Mouse (Mus musculus): ENCODE measurements around the gene Samd10. TPM values are rescaled to one million over a fixed set of nuclear protein-coding genes. Genes with fewer than 3 reads are reported as not detected.

Gene Samd10
- polyA plus RNA-seq, 1 experiment from 2014 or later, result 22.7 TPM

GRCm38 (mm10) chr2:181578790-181579618 is 20.0 kb downstream of the Samd10 start:
- Histone ChIP-seq H3K9ac (replicated peaks; ENCODE audit: low read length) (no peak overlapping the region; the same call in 1 of the 2 replicates), H3K4me3 (ENCODE audit: low read depth, low read length) (no peak overlapping the region), H3K4me2 (ENCODE audit: low read depth, low read length) (no peak overlapping the region), H3K9me3 (replicated peaks; ENCODE audit: control insufficient read depth, low read length) (no peaks in the 10 kb centered on the region), H3K27me3 (ENCODE audit: control insufficient read depth, insufficient read depth, low read length) (no peaks in the 10 kb centered on the region), H3K4me1 (ENCODE audit: control insufficient read depth, insufficient read depth, low read length) (no peaks in the 10 kb centered on the region), H3K27ac (replicated peaks; ENCODE audit: low read depth, low read length) (no peak overlapping the region), H3K36me3 (replicated peaks; ENCODE audit: control insufficient read depth, insufficient read depth, low read depth, low read length) (peaks cover 3% of the 10 kb centered on the region; the same call in 1 of the 2 replicates)
- DNase-seq (ENCODE audit: low spot score) (no peak), ATAC-seq (replicated peaks; ENCODE audit: insufficient number of reproducible peaks, low FRiP score, low TSS enrichment, low read depth) (no peak)
- 50% methylated on average over 5 of the region's 5 CpGs for WGBS

GRCm38 (mm10) chr2:181577981-181578581 is 20.9 kb downstream of the Samd10 start:
- no peak for ATAC-seq (replicated peaks; ENCODE audit: insufficient number of reproducible peaks, low FRiP score, low TSS enrichment, low read depth)
- DNase-seq (ENCODE audit: low spot score), result no peak
- Histone ChIP-seq H3K27me3 (ENCODE audit: control insufficient read depth, insufficient read depth, low read length) (no peaks in the 10 kb centered on the region), H3K4me1 (ENCODE audit: control insufficient read depth, insufficient read depth, low read length) (no peaks in the 10 kb centered on the region), H3K27ac (replicated peaks; ENCODE audit: low read depth, low read length) (no peak overlapping the region), H3K9me3 (replicated peaks; ENCODE audit: control insufficient read depth, low read length) (no peaks in the 10 kb centered on the region), H3K4me2 (ENCODE audit: low read depth, low read length) (no peak overlapping the region), H3K36me3 (replicated peaks; ENCODE audit: control insufficient read depth, insufficient read depth, low read depth, low read length) (peaks cover 2% of the 10 kb centered on the region), H3K4me3 (ENCODE audit: low read depth, low read length) (no peak overlapping the region), H3K9ac (replicated peaks; ENCODE audit: low read length) (no peak overlapping the region)
- WGBS, result 86% methylated on average over 7 of the region's 7 CpGs

GRCm38 (mm10) chr2:181577126-181577525 is 21.9 kb downstream of the Samd10 start:
- Histone ChIP-seq H3K4me3 (ENCODE audit: low read depth, low read length) (no peak overlapping the region), H3K27ac (replicated peaks; ENCODE audit: low read depth, low read length) (no peak overlapping the region), H3K4me1 (ENCODE audit: control insufficient read depth, insufficient read depth, low read length) (no peaks in the 10 kb centered on the region), H3K36me3 (replicated peaks; ENCODE audit: control insufficient read depth, insufficient read depth, low read depth, low read length) (no peaks in the 10 kb centered on the region; the same call in 1 of the 2 replicates), H3K4me2 (ENCODE audit: low read depth, low read length) (no peak overlapping the region), H3K27me3 (ENCODE audit: control insufficient read depth, insufficient read depth, low read length) (no peaks in the 10 kb centered on the region), H3K9me3 (replicated peaks; ENCODE audit: control insufficient read depth, low read length) (no peaks in the 10 kb centered on the region), H3K9ac (replicated peaks; ENCODE audit: low read length) (no peak overlapping the region)
- DNase-seq (ENCODE audit: low spot score), result no peak
- ATAC-seq (replicated peaks; ENCODE audit: insufficient number of reproducible peaks, low FRiP score, low TSS enrichment, low read depth), result no peak
- 70% methylated on average over 2 of the region's 2 CpGs for WGBS

DNA sequence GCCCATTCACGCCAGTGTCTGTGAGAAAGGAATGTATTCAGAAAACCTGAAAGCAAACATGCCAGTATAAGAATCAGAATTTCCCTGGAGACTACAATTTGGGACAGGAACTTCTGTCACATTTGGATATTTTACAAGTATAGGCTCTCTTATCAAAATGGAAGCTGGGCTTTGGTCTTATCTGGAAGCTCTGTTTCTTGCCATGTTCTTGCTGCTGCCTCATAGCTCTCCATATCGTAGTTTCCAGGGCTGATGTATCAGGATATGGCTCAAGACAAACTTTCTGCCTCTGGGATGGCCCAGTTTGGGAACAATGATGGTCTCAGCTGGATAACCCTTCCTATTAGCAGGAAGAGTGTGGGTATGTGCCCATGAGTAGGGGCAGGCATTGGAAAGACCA is 22.4 kb downstream of the Samd10 start:
- Histone ChIP-seq H3K4me1 (ENCODE audit: control insufficient read depth, insufficient read depth, low read length) (no peaks in the 10 kb centered on the region), H3K9me3 (replicated peaks; ENCODE audit: control insufficient read depth, low read length) (no peaks in the 10 kb centered on the region), H3K27me3 (ENCODE audit: control insufficient read depth, insufficient read depth, low read length) (no peaks in the 10 kb centered on the region), H3K4me3 (ENCODE audit: low read depth, low read length) (no peak overlapping the region), H3K9ac (replicated peaks; ENCODE audit: low read length) (no peak overlapping the region), H3K27ac (replicated peaks; ENCODE audit: low read depth, low read length) (no peak overlapping the region), H3K36me3 (replicated peaks; ENCODE audit: control insufficient read depth, insufficient read depth, low read depth, low read length) (no peaks in the 10 kb centered on the region; the same call in 1 of the 2 replicates), H3K4me2 (ENCODE audit: low read depth, low read length) (no peak overlapping the region)
- no peak for DNase-seq (ENCODE audit: low spot score)
- no peak for ATAC-seq (replicated peaks; ENCODE audit: insufficient number of reproducible peaks, low FRiP score, low TSS enrichment, low read depth)
- 92% methylated on average over 2 of the region's 2 CpGs for WGBS

DNA sequence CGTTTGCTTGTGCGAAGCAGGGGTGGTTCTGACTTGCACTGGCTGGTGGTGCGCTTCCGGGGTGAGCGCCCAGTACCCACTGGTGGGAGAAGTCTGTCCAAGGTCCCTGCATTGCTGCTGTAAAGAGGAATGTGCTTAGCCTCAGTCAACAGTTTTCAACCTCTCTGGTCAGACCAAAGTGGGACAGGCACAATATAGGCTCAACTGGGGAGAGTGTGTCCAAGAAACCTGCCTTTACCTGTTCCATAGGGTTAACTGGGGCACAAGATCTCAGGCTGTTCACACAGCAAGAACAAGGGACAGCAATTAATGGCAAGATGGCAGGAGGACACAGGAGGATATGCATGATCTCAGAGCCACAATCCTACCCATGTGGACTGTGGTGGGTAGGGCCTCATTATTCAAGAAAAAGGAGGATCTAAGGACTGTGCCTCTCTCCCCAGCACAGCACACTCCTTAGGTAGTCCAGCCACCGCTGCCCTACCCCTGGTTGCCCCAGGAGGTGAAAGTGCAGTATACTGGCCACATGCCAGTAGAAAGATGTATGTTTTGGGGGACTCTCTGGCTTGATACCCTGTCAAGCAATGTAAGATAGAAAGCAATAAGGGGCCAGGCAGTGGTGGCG is 24.0 kb downstream of the Samd10 start:
- H3K4me2 ChIP-seq (ENCODE audit: low read depth, low read length), result no peak overlapping the region
- 93% methylated on average over 7 of the region's 7 CpGs for WGBS

DNA sequence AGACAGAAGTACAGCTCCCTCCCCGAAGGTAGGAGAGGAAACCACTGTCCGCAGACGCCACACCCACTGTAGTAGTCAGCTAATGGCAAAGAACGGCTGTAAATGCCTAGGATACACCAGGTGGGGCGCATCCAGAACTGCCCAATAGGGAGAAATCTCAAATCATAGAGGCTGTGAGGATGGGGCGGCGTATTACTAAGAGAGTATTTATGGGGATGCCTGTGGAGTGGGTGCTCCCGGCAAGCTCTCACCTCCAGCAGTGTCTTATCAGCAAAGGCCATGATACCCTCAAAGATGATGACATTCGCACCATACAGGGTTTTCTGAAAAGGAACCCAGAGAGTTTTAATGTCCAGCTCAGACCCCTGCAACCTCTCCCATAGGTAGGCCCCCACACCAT is 25.1 kb downstream of the Samd10 start:
- Histone ChIP-seq H3K9me3 (replicated peaks; ENCODE audit: control insufficient read depth, low read length) (no peaks in the 10 kb centered on the region), H3K27me3 (ENCODE audit: control insufficient read depth, insufficient read depth, low read length) (no peaks in the 10 kb centered on the region), H3K4me2 (ENCODE audit: low read depth, low read length) (no peak overlapping the region), H3K9ac (replicated peaks; ENCODE audit: low read length) (no peak overlapping the region), H3K36me3 (replicated peaks; ENCODE audit: control insufficient read depth, insufficient read depth, low read depth, low read length) (no peaks in the 10 kb centered on the region; the same call in 1 of the 2 replicates), H3K4me1 (ENCODE audit: control insufficient read depth, insufficient read depth, low read length) (no peaks in the 10 kb centered on the region), H3K27ac (replicated peaks; ENCODE audit: low read depth, low read length) (no peak overlapping the region), H3K4me3 (ENCODE audit: low read depth, low read length) (no peak overlapping the region)
- WGBS, result 87% methylated on average over 9 of the region's 9 CpGs
- DNase-seq (ENCODE audit: low spot score) (no peak), ATAC-seq (replicated peaks; ENCODE audit: insufficient number of reproducible peaks, low FRiP score, low TSS enrichment, low read depth) (no peak)

More for the DNA sequence above, 24.0 kb downstream of the Samd10 start:
- H3K9me3 ChIP-seq (replicated peaks; ENCODE audit: control insufficient read depth, low read length), result no peaks in the 10 kb centered on the region
- ATAC-seq (replicated peaks; ENCODE audit: insufficient number of reproducible peaks, low FRiP score, low TSS enrichment, low read depth) (no peak), DNase-seq (ENCODE audit: low spot score) (no peak)
- no peaks in the 10 kb centered on the region for H3K27me3 ChIP-seq (ENCODE audit: control insufficient read depth, insufficient read depth, low read length)
- H3K36me3 ChIP-seq (replicated peaks; ENCODE audit: control insufficient read depth, insufficient read depth, low read depth, low read length), result no peaks in the 10 kb centered on the region; the same call in 1 of the 2 replicates
- H3K4me1 ChIP-seq (ENCODE audit: control insufficient read depth, insufficient read depth, low read length), result no peaks in the 10 kb centered on the region
- no peak overlapping the region for H3K9ac ChIP-seq (replicated peaks; ENCODE audit: low read length)
- no peak overlapping the region for H3K4me3 ChIP-seq (ENCODE audit: low read depth, low read length)
- H3K27ac ChIP-seq (replicated peaks; ENCODE audit: low read depth, low read length), result no peak overlapping the region

DNA sequence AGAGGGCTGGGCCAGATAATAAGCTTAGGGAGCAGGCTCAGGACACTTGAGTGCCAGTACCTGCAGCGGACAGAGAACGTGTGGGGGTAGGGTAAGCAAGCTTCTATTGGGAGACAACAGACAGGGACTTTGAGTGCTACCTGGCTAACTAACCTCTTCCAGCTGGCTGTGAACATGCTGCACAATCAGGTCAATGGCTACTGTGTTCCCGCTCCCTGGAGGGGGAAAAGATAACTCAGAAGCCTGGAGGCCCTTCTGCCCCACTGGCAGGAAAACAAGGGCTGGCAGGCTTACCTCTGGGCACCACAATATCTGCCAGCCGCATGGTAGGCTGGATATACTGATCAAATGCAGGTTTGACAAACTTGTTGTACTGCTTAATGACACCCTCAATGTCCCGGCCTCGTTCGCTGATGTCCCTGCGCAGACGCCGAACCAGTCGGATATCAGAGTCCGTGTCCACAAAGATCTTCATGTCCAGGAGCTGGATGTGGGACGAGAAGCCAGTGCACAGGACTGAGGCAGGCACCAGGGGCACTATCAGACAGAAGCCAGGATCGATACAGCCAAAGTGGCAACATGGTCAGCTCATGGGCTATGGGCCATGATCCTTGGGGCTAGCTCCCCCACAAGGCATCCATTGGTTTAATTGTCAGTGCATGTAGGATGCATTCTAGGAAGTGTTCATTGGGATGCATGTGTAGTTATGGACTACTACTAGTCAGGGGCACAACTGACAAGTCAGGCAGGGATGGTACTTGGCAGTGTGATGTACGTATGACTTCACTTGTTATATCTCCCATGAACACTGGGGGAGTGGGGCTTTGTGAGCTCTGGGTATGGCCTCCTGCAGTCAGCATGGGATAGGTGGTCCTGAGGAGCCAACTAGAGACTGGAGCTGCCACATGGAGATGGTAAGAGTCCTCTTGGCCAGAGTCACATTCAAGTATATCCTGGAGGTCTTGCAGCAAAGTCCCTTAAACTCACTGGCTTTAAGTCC is 25.8 kb downstream of the Samd10 start:
- ATAC-seq (replicated peaks; ENCODE audit: insufficient number of reproducible peaks, low FRiP score, low TSS enrichment, low read depth), result no peak
- Histone ChIP-seq H3K27ac (replicated peaks; ENCODE audit: low read depth, low read length) (no peak overlapping the region), H3K9ac (replicated peaks; ENCODE audit: low read length) (no peak overlapping the region), H3K9me3 (replicated peaks; ENCODE audit: control insufficient read depth, low read length) (no peaks in the 10 kb centered on the region), H3K27me3 (ENCODE audit: control insufficient read depth, insufficient read depth, low read length) (no peaks in the 10 kb centered on the region), H3K36me3 (replicated peaks; ENCODE audit: control insufficient read depth, insufficient read depth, low read depth, low read length) (no peaks in the 10 kb centered on the region; the same call in 1 of the 2 replicates), H3K4me2 (ENCODE audit: low read depth, low read length) (no peak overlapping the region), H3K4me3 (ENCODE audit: low read depth, low read length) (no peak overlapping the region), H3K4me1 (ENCODE audit: control insufficient read depth, insufficient read depth, low read length) (no peaks in the 10 kb centered on the region)
- DNase-seq (ENCODE audit: low spot score), result no peak
- 92% methylated on average over 15 of the region's 15 CpGs for WGBS

Data from embryonic facial prominence, embryonic 11.5 days (tissue).